Mouse (Mus musculus) heart, postnatal 0 days (tissue): Measurements from ENCODE around the gene Fibp. TPM values are rescaled to one million over a fixed set of nuclear protein-coding genes. Genes with fewer than 3 reads are reported as not detected.

Experiments
- ATAC-seq: fragments of 200-750 bp; cut with Nextera tagmentation; 2 replicates; pipeline ENCODE4 v1.8.0; 2017; ENCODE audit warnings: low read depth, moderate number of reproducible peaks, moderate library complexity; ENCODE audit not compliant: insufficient read depth
- DNase-seq: peaks from one replicate; pipeline ENCODE4 v3.0.0-alpha.2; 2016; ENCODE audit warnings: low spot score
- H3K27ac ChIP-seq: fragments of 300-500 bp; sonication (generic); 2 replicates; pipeline ENCODE4 v1.5.1; 2014; ENCODE audit warnings: low read depth, mild to moderate bottlenecking
- H3K27me3 ChIP-seq: fragments of 300-500 bp; sonication (generic); 2 replicates; pipeline ENCODE4 v1.6.1; 2014; ENCODE audit warnings: low read length, mixed read lengths; ENCODE audit not compliant: control insufficient read depth, insufficient read depth
- H3K36me3 ChIP-seq: fragments of 300-500 bp; sonication (generic); replicated peaks from 2 replicates; pipeline ENCODE4 v1.6.1; 2014; ENCODE audit warnings: low read length, mixed read lengths; ENCODE audit not compliant: control insufficient read depth, insufficient read depth
- H3K4me1 ChIP-seq: fragments of 300-500 bp; sonication (generic); 2 replicates; pipeline ENCODE4 v1.6.1; 2014; ENCODE audit warnings: antibody characterized with exemption; ENCODE audit not compliant: control insufficient read depth, insufficient read depth
- H3K4me2 ChIP-seq: fragments of 300-500 bp; sonication (generic); 2 replicates; pipeline ENCODE4 v1.6.1; 2014; ENCODE audit warnings: low read depth, mild to moderate bottlenecking, low read length, moderate library complexity
- H3K4me3 ChIP-seq: fragments of 300-500 bp; sonication (generic); 2 replicates; pipeline ENCODE4 v1.5.1; 2014; ENCODE audit warnings: low read depth, low read length
- H3K9ac ChIP-seq: fragments of 300-500 bp; sonication (generic); replicated peaks from 2 replicates; pipeline ENCODE4 v1.6.1; 2014; ENCODE audit warnings: low read depth, low read length, mixed read lengths
- H3K9me3 ChIP-seq: fragments of 300-500 bp; sonication (generic); replicated peaks from 2 replicates; pipeline ENCODE4 v1.6.1; 2016; ENCODE audit warnings: low read length; ENCODE audit not compliant: control insufficient read depth
- CTCF ChIP-seq: IDR thresholded peaks from 2 replicates; pipeline ENCODE4 v1.5.1; 2016; ENCODE audit warnings: antibody characterized with exemption, control low read depth, low read depth
- EP300 ChIP-seq: IDR thresholded peaks from 2 replicates; pipeline ENCODE4 v1.6.1; 2016; ENCODE audit warnings: antibody characterized with exemption, low read depth
- WGBS: fragments of 180-500 bp; shearing (Covaris S2); extraction: QIAGEN DNeasy Blood & Tissue Kit; methylation state at CpG from one replicate; pipeline ENCODE4 v1.1.7; 2014; 5-methylcytosine and 5-hydroxymethylcytosine counted together
- polyA plus RNA-seq: library from polyadenylated mRNA; unstranded; fragments of >200 nt; fragmentation: Nextera tagmentation; extraction: Ambion mirVana; gene quantifications from 2 replicates; pipeline ENCODE4 v1.2.1, GENCODE M21; 2015
- total RNA-seq: library from RNA; depleted of rRNA; stranded (reverse); fragments of >200 nt; gene quantifications from 2 replicates; pipeline ENCODE4 v1.2.3, GENCODE M21; 2014; ENCODE audit warnings: low replicate concordance; rRNA removed

Gene Fibp
- total RNA-seq (81.6 and 86.4 TPM in 2 replicates), polyA plus RNA-seq (142 and 146 TPM in 2 replicates)

DNA sequence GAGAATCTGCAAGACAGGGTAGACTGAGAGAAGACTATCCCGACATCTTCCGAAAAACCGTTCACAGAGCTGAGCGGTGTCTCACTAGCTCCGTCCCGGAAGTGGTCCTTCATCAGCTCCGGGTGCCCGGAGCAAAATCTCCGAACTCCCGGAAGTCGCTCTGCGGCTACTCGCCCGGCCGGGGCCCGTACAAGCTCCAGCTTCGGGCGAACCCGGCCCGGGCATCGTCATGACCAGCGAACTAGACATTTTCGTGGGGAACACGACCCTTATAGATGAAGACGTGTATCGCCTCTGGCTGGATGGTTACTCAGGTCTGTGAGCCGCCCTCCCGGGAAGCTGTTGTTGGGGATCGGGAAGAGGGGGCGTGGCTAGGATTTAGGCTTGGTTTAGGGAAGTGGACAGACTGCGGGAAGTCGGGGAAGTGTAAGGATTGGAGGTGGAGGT, at the start of gene Fibp:
Gene Fibp (plus strand): TSS at position 151 of the 447 bp plus-strand sequence.
- peak; percentile 53 for ATAC-seq
- peak; percentile 66; the same call in 1 of the 2 replicates for TF ChIP-seq EP300
- no peak for TF ChIP-seq CTCF
- WGBS = under 1% methylated on average over 32 of the region's 32 CpGs

DNA sequence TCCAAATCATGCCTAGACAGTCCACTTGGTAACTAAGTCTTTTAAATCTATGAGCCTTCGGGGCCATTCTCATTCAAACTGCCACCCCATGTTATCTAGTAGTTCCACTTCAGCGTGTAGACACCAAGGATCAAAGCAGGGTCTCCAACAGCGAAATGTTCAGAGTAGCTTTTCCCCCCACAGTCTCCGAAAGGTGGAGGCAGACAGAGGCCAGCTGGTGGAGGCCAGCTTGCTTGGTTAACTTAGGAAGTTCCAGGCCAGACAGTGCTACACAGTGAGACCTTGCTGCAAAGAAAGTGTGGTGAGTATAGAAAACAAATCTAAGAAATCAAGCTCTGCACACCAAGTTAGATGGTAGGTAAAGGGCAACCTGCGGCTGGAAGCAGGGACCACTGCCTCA, 49.8 kb upstream of the Fibp start:
- H3K36me3 ChIP-seq = no peaks in the 10 kb centered on the region
- DNase-seq (no peak), ATAC-seq (no peak)
- no peak for TF ChIP-seq CTCF
- no peak for TF ChIP-seq EP300
- H3K27me3 ChIP-seq = no peaks in the 10 kb centered on the region
- H3K4me1 ChIP-seq = peaks cover 26% of the 10 kb centered on the region
- WGBS = 69% methylated on average over 5 of the region's 5 CpGs
- H3K9ac ChIP-seq = no peak overlapping the region
- H3K9me3 ChIP-seq = no peaks in the 10 kb centered on the region
- H3K27ac ChIP-seq = no peak overlapping the region
- H3K4me2 ChIP-seq = no peak overlapping the region
- no peak overlapping the region for H3K4me3 ChIP-seq

More for the DNA sequence above, at the start of gene Fibp:
- H3K27ac ChIP-seq = peak within 1 kb of the TSS; percentile 79
- no peaks in the 10 kb centered on the region for H3K9me3 ChIP-seq
- H3K36me3 ChIP-seq = peaks cover 24% of the 10 kb centered on the region
- peak; percentile 81 for DNase-seq
- H3K27me3 ChIP-seq = no peaks in the 10 kb centered on the region
- H3K9ac ChIP-seq = peak within 1 kb of the TSS; percentile 73
- peak within 1 kb of the TSS; percentile 79 for H3K4me3 ChIP-seq
- H3K4me1 ChIP-seq = peaks cover 28% of the 10 kb centered on the region
- peak within 1 kb of the TSS; percentile 94 for H3K4me2 ChIP-seq

DNA sequence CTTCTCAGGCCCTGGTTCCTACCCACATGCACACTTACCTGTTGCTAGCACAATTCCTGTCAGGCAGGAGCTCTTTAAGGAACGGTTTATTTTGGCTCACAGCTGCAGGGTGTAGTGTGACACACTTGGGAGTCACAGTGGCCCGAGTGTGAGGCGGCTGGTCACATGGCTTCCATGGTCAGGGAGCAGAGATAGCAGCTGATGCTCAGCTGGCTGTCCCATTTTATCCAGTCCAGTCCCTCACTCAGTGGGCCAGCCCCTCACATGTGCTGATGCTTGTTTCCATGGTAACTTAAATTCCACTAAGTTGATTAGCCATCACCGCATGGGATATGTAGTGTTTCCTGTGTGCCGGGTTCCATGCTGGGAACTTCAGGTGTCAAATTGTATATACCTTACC, 48.5 kb upstream of the Fibp start:
- no peaks in the 10 kb centered on the region for H3K9me3 ChIP-seq
- no peak overlapping the region for H3K27ac ChIP-seq
- no peak for TF ChIP-seq CTCF
- no peak for TF ChIP-seq EP300
- ATAC-seq = no peak
- H3K4me1 ChIP-seq = peaks cover 26% of the 10 kb centered on the region
- H3K36me3 ChIP-seq = no peaks in the 10 kb centered on the region
- no peak overlapping the region for H3K4me3 ChIP-seq
- H3K27me3 ChIP-seq = no peaks in the 10 kb centered on the region
- DNase-seq = no peak
- no peak overlapping the region for H3K4me2 ChIP-seq
- 52% methylated on average over 5 of the region's 5 CpGs for WGBS
- H3K9ac ChIP-seq = no peak overlapping the region

DNA sequence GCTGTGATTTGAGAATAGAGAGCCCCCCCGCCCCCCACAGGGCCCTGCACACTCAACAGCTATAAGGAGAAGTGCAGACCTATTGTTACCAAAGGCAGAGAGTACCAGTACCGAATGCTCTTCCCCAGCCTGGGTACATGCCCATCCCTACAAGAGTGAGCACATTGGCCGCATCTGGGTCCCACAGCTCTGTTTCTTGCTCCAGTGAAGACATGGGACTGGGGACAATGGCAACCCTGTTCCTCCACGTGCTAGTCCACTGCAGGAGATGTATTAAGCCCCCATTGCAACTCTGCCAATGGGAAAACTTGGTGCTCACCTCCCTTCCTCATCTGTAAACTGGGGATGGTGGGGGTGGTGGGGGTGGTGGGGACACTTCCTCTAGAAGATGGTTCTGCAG, 46.6 kb upstream of the Fibp start:
- no peak for ATAC-seq
- H3K27ac ChIP-seq = peak overlapping the region; percentile 81
- H3K4me2 ChIP-seq = no peak overlapping the region
- no peak overlapping the region for H3K4me3 ChIP-seq
- no peaks in the 10 kb centered on the region for H3K9me3 ChIP-seq
- TF ChIP-seq EP300 (no peak), CTCF (no peak)
- no peak for DNase-seq
- H3K4me1 ChIP-seq = peaks cover 11% of the 10 kb centered on the region
- peaks cover 14% of the 10 kb centered on the region; the same call in 1 of the 2 replicates for H3K36me3 ChIP-seq
- WGBS = 80% methylated on average over 4 of the region's 4 CpGs
- no peak overlapping the region for H3K9ac ChIP-seq
- H3K27me3 ChIP-seq = no peaks in the 10 kb centered on the region

DNA sequence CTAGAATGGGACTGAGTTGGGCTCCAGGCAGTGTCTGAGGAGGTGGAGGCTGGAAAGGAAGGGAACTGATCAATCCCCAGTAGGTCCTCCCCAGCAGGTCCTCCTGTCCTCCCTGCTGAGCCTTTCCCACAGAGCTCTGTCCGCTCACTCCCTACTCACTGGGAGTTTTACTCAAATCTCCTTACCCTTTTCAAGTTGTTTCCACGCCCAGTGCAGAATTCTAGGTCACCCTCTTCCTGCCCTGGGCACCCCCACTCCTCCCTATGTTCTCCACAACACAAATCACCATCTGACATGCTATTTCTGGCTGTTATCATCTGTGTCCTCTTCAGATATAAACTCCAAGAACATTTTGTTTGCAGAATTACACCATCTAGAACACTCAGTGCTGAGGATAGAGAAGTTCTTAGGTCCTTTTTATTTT, 45.9 kb upstream of the Fibp start:
- Histone ChIP-seq H3K9ac (no peak overlapping the region), H3K4me3 (no peak overlapping the region), H3K9me3 (no peaks in the 10 kb centered on the region), H3K27me3 (no peaks in the 10 kb centered on the region), H3K4me1 (peaks cover 10% of the 10 kb centered on the region), H3K4me2 (peak overlapping the region; percentile 9; the same call in 1 of the 2 replicates), H3K27ac (peak overlapping the region; percentile 81), H3K36me3 (peaks cover 16% of the 10 kb centered on the region; the same call in 1 of the 2 replicates)
- ATAC-seq = peak; percentile 81
- DNase-seq = peak; percentile 68
- WGBS = 39% methylated on average over 2 of the region's 2 CpGs
- peak; percentile 89 for TF ChIP-seq EP300
- TF ChIP-seq CTCF = no peak
